Comparison of ENCODE assay signal across 10 mouse cellular contexts in genomic region chr19:19783507-19783906, GRCm38 (mm10).
A peak's percentile ranks its signal among the peaks of the same experiment; 100 is the strongest.
DNase-seq lines count a peak whose midpoint lies in the region; ATAC-seq and TF ChIP-seq lines count a peak whose summit lies in the region.
"Had no signal": no experiment of that assay in that cellular context is flagged by ENCODE, and none has a peak within 500 bp of the region (broad histone marks: within the 10 kb centered on the region; RNA-seq: fewer than 3 reads in every experiment).

No protein-coding gene starts in this region.

- H3K27me3 ChIP-seq in intestine, embryonic 15.5 days (replicated peaks), result no peaks in the 10 kb centered on the region
- H3K27me3 ChIP-seq in intestine, postnatal 0 days (replicated peaks; ENCODE audit: control insufficient read depth, insufficient read depth, low read length), result no peaks in the 10 kb centered on the region
- H3K27me3 ChIP-seq in kidney, adult 2 months (replicated peaks; ENCODE audit: control insufficient read depth, insufficient read depth, low read length), result no peaks in the 10 kb centered on the region
- no peaks in the 10 kb centered on the region for H3K27me3 ChIP-seq in neural tube, embryonic 15.5 days (replicated peaks)
- H3K27me3 ChIP-seq: CH12.LX had no signal

- no peak for TF ChIP-seq POLR2A in kidney, adult 2 months (IDR thresholded peaks at IDR 0.05; ENCODE audit: low read depth, low read length)

- peak; percentile 53; the same call in 1 of the 2 replicates for ATAC-seq in intestine, embryonic 15.5 days
- no peak for ATAC-seq in intestine, postnatal 0 days
- ATAC-seq in neural tube, embryonic 15.5 days (ENCODE audit: low FRiP score), result no peak

- H3K36me3 ChIP-seq in intestine, embryonic 15.5 days, result no peaks in the 10 kb centered on the region
- no peaks in the 10 kb centered on the region for H3K36me3 ChIP-seq in intestine, postnatal 0 days (ENCODE audit: control insufficient read depth, insufficient read depth)
- H3K36me3 ChIP-seq in kidney, adult 2 months (ENCODE audit: control insufficient read depth, insufficient read depth, low read length), result no peaks in the 10 kb centered on the region
- no peaks in the 10 kb centered on the region for H3K36me3 ChIP-seq in neural tube, embryonic 15.5 days

- H3K4me1 ChIP-seq in intestine, embryonic 15.5 days (replicated peaks), result no peaks in the 10 kb centered on the region
- H3K4me1 ChIP-seq in intestine, postnatal 0 days (replicated peaks; ENCODE audit: control insufficient read depth, insufficient read depth, low read length), result no peaks in the 10 kb centered on the region
- no peaks in the 10 kb centered on the region for H3K4me1 ChIP-seq in kidney, adult 2 months (ENCODE audit: control insufficient read depth, insufficient read depth, low read length)
- no peaks in the 10 kb centered on the region for H3K4me1 ChIP-seq in neural tube, embryonic 15.5 days

- no peak overlapping the region for H3K27ac ChIP-seq in intestine, embryonic 15.5 days
- no peak overlapping the region for H3K27ac ChIP-seq in intestine, postnatal 0 days (ENCODE audit: low read depth, low read length)
- H3K27ac ChIP-seq in gastrocnemius, adult 2 months, result no peak overlapping the region
- no peak overlapping the region for H3K27ac ChIP-seq in kidney, adult 2 months (ENCODE audit: insufficient read depth, low read depth, low read length)
- no peak overlapping the region for H3K27ac ChIP-seq in neural tube, embryonic 15.5 days (replicated peaks)

- no peak overlapping the region for H3K4me2 ChIP-seq in intestine, embryonic 15.5 days (replicated peaks)
- no peak overlapping the region for H3K4me2 ChIP-seq in intestine, postnatal 0 days (replicated peaks; ENCODE audit: low read depth)
- H3K4me2 ChIP-seq in neural tube, embryonic 15.5 days, result no peak overlapping the region

- H3K9me3 ChIP-seq in intestine, embryonic 15.5 days, result no peaks in the 10 kb centered on the region
- H3K9me3 ChIP-seq in intestine, postnatal 0 days (ENCODE audit: control insufficient read depth), result no peaks in the 10 kb centered on the region
- no peaks in the 10 kb centered on the region for H3K9me3 ChIP-seq in neural tube, embryonic 15.5 days (replicated peaks)

- no peak overlapping the region for H3K4me3 ChIP-seq in intestine, embryonic 15.5 days (replicated peaks)
- H3K4me3 ChIP-seq in intestine, postnatal 0 days (ENCODE audit: low read depth, low read length), result no peak overlapping the region
- H3K4me3 ChIP-seq in gastrocnemius, adult 2 months, result no peak overlapping the region
- H3K4me3 ChIP-seq in kidney, adult 2 months (ENCODE audit: insufficient read depth, low read depth, low read length), result no peak overlapping the region
- no peak overlapping the region for H3K4me3 ChIP-seq in neural tube, embryonic 15.5 days (replicated peaks)
- H3K4me3 ChIP-seq: myocyte had no signal

- H3K9ac ChIP-seq in intestine, embryonic 15.5 days, result no peak overlapping the region
- H3K9ac ChIP-seq in intestine, postnatal 0 days (ENCODE audit: low read depth, low read length), result no peak overlapping the region
- no peak overlapping the region for H3K9ac ChIP-seq in neural tube, embryonic 15.5 days (replicated peaks)

- TF ChIP-seq CTCF in intestine, postnatal 0 days (IDR thresholded peaks at IDR 0.05; ENCODE audit: low read depth), result no peak
- TF ChIP-seq CTCF in gastrocnemius, adult 2 months (IDR thresholded peaks at IDR 0.05), result no peak
- no peak for TF ChIP-seq CTCF in kidney, adult 2 months (conservative IDR thresholded peaks at IDR 0.05; ENCODE audit: insufficient read depth, insufficient read length, low read depth, low read length)

- DNase-seq in gastrocnemius, adult 2 months, result peak; percentile 60
- peak; percentile 21 for DNase-seq in kidney, adult 2 months
- DNase-seq in ovary, postnatal 14 days (ENCODE audit: low spot score), result peak; percentile 11
- no peak for DNase-seq in thymus, adult 18-20 months
- no peak for DNase-seq in retina, embryonic 14.5 days (ENCODE audit: low spot score)

- intact Hi-C loops in gastrocnemius, adult 2 months (cut with DNase I), result no loop called here

Comparison
In these comparisons a context has a peak if more than half of its experiments do, and no peak if none do; other contexts are left out.
1. DNase-seq: peak in gastrocnemius, adult 2 months (single experiment), kidney, adult 2 months (single experiment) and ovary, postnatal 14 days (single experiment); none in thymus, adult 18-20 months (0 of 2) and retina, embryonic 14.5 days (single experiment).